Mouse (Mus musculus) layer of hippocampus, postnatal 14 days (tissue): ENCODE measurements around the gene Elk3. TPM values are rescaled to one million over a fixed set of nuclear protein-coding genes. Genes with fewer than 3 reads are reported as not detected.

Source experiments
- DNase-seq, 2 experiments: peaks; one replicate each; pipeline ENCODE4 v3.0.0; 2021 to 2022; ENCODE audit warnings: low spot score in 2 of 2, mixed read lengths in 1 of 2
- total RNA-seq, 2 experiments: library from RNA; stranded (reverse); gene quantifications; 2 replicates each; pipeline ENCODE4 v1.2.3; 2021

Elk3 gene
- total RNA-seq, 2 experiments from 2014 or later = 8.9 to 9.8 TPM

GRCm38 (mm10) chr10:93247902-93248301 is 63.0 kb downstream of the Elk3 start:
- DNase-seq = no peak

GRCm38 (mm10) chr10:93247422-93247821 is 63.5 kb downstream of the Elk3 start:
- peak in 1 of 2 experiments; percentile 1 for DNase-seq

GRCm38 (mm10) chr10:93246185-93246920 is 64.6 kb downstream of the Elk3 start:
- DNase-seq = peak in 1 of 2 experiments; percentile 1

- peak in 1 of 2 experiments; percentile 1 for DNase-seq
These were observed 66.7 kb downstream of the Elk3 start for GRCm38 (mm10) chr10:93244209-93244705.

- no peak for DNase-seq
These were observed 68.1 kb downstream of the Elk3 start for GRCm38 (mm10) chr10:93242861-93243260.

- DNase-seq = no peak
These were observed 68.7 kb downstream of the Elk3 start for GRCm38 (mm10) chr10:93242208-93242607.

- DNase-seq = no peak
These were observed 71.6 kb downstream of the Elk3 start for GRCm38 (mm10) chr10:93239201-93239806.

- no peak for DNase-seq
These were observed 76.2 kb downstream of the Elk3 start for GRCm38 (mm10) chr10:93234692-93235091.

- no peak for DNase-seq
These were observed 77.2 kb downstream of the Elk3 start for GRCm38 (mm10) chr10:93233665-93234194.

- no peak for DNase-seq
These were observed 79.0 kb downstream of the Elk3 start for GRCm38 (mm10) chr10:93231893-93232292.

GRCm38 (mm10) chr10:93231490-93231889 is 79.4 kb downstream of the Elk3 start:
- DNase-seq = no peak

GRCm38 (mm10) chr10:93228401-93229007 is 82.4 kb downstream of the Elk3 start:
- DNase-seq = no peak

- no peak for DNase-seq
These were observed 83.0 kb downstream of the Elk3 start for GRCm38 (mm10) chr10:93227921-93228320.

GRCm38 (mm10) chr10:93225751-93226150 is 85.2 kb downstream of the Elk3 start:
- DNase-seq = no peak

- DNase-seq = no peak
These were observed 95.7 kb downstream of the Elk3 start for GRCm38 (mm10) chr10:93215051-93215763.

- no peak for DNase-seq
These were observed 96.7 kb downstream of the Elk3 start for GRCm38 (mm10) chr10:93214251-93214650.

GRCm38 (mm10) chr10:93213339-93213738 is 97.6 kb downstream of the Elk3 start:
- DNase-seq = no peak

GRCm38 (mm10) chr10:93212699-93213098 is 98.2 kb downstream of the Elk3 start:
- DNase-seq = no peak

- no peak for DNase-seq
These were observed 103.8 kb downstream of the Elk3 start for GRCm38 (mm10) chr10:93207176-93207575.

- no peak for DNase-seq
These were observed 105.5 kb downstream of the Elk3 start for GRCm38 (mm10) chr10:93205287-93205956.
